Mouse (Mus musculus) liver, postnatal 0 days (tissue): Measurements from ENCODE around the gene Pafah1b1.

ENCODE experiments used
- CTCF ChIP-seq: sonication (generic); IDR thresholded peaks from 2 replicates; pipeline ENCODE4 v1.5.1; 2016; ENCODE audit warnings: antibody characterized with exemption, low read depth
- EP300 ChIP-seq: IDR thresholded peaks from 2 replicates; pipeline ENCODE4 v1.6.1; 2016; ENCODE audit warnings: antibody characterized with exemption, low read depth, mild to moderate bottlenecking

GRCm38 (mm10) chr11:74661641-74662040 lies 62.8 kb downstream of the Pafah1b1 start:
- TF ChIP-seq CTCF: no peak
- no peak for TF ChIP-seq EP300
